Mouse (Mus musculus): ENCODE measurements around the gene Cct5.
"Not testable (repeated sequence)": the region's sequence is repeated elsewhere in the genome, so short reads cannot be mapped to it uniquely, and the experiment has no call there.

Cct5 gene

GRCm38 (mm10) chr15:31602426-31602825 is 822 bp upstream of the Cct5 start:
- peak; percentile 62 for ATAC-seq (ENCODE audit: insufficient number of reproducible peaks, low FRiP score, low TSS enrichment)

- no peak; the same call in 1 of the 2 replicates for ATAC-seq (ENCODE audit: insufficient number of reproducible peaks, low FRiP score, low TSS enrichment)
Measured at GRCm38 (mm10) chr15:31601279-31601645, 342 bp downstream of the Cct5 start.

DNA sequence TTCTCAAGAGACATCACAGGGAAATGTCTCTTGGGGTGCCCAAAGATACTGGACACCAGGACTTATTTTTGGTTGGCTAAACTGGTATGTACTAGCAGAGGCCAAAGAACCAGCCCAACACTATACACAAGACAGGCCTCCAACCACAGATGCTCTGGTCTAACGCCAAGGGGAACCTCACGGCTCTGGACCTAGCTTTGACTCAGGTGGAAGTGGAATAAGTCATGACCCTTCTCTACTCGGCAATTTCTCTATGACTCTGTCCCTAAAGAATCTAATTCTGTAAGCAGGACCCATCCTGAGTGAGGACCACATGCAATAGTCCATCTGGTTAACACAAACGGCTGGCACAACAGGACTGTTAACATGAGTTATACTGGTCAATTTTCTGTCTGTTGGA is 1.8 kb downstream of the Cct5 start:
- no peak for ATAC-seq (ENCODE audit: insufficient number of reproducible peaks, low FRiP score, low TSS enrichment)

DNA sequence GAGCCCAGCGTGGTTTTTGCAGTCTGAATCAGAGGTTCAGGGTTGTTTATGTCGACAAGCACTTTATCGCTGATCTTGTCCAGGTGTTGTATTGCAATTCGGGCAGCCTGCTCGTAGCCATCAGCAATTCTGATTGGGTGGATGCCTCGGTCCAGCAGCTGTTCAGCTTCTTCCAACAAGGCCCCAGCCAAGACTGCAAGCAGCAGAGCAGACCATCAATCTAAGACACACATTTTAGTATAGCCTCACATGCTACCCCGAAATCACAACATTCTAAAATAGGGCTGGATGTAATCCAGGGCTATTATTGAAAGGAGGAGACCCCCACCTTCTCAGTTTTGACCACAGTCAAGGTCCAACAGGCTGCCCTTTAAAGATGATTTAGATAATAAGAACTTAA is 6.0 kb downstream of the Cct5 start:
- no peak for ATAC-seq (ENCODE audit: insufficient number of reproducible peaks, low FRiP score, low TSS enrichment)

DNA sequence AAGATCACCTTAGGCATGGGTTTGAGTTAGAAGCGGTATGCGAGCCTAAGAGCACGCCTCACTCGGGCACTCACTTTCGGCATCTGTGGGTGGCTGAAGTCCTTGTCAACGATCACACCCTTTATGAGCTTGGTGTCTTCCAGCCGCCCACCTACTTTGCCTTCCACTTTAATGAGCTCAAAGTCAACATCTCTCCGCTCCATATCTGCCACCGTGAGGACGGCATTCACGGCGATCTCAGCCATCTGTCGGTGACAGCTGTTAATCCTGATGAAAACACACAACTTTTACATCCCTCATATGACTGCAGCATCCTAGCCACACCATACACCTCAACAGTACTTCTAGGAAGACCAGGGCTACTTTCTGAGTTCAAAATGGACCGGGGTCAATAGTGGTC is 7.3 kb downstream of the Cct5 start:
- ATAC-seq (ENCODE audit: insufficient number of reproducible peaks, low FRiP score, low TSS enrichment): no peak

GRCm38 (mm10) chr15:31592531-31592930 is 9.1 kb downstream of the Cct5 start:
- no peak for ATAC-seq (ENCODE audit: insufficient number of reproducible peaks, low FRiP score, low TSS enrichment)

GRCm38 (mm10) chr15:31590176-31590575 is 11.4 kb downstream of the Cct5 start:
- ATAC-seq (ENCODE audit: insufficient number of reproducible peaks, low FRiP score, low TSS enrichment): no peak

GRCm38 (mm10) chr15:31588989-31589640 is 12.5 kb downstream of the Cct5 start:
- ATAC-seq (ENCODE audit: insufficient number of reproducible peaks, low FRiP score, low TSS enrichment): no peak

- ATAC-seq (ENCODE audit: insufficient number of reproducible peaks, low FRiP score, low TSS enrichment): no peak
Measured at GRCm38 (mm10) chr15:31587789-31588188, 13.8 kb downstream of the Cct5 start.

- peak; percentile 71 for ATAC-seq (ENCODE audit: insufficient number of reproducible peaks, low FRiP score, low TSS enrichment)
Measured at GRCm38 (mm10) chr15:31586519-31586918, 15.1 kb downstream of the Cct5 start.

- ATAC-seq (ENCODE audit: insufficient number of reproducible peaks, low FRiP score, low TSS enrichment): no peak
Measured at GRCm38 (mm10) chr15:31586088-31586487, 15.5 kb downstream of the Cct5 start.

DNA sequence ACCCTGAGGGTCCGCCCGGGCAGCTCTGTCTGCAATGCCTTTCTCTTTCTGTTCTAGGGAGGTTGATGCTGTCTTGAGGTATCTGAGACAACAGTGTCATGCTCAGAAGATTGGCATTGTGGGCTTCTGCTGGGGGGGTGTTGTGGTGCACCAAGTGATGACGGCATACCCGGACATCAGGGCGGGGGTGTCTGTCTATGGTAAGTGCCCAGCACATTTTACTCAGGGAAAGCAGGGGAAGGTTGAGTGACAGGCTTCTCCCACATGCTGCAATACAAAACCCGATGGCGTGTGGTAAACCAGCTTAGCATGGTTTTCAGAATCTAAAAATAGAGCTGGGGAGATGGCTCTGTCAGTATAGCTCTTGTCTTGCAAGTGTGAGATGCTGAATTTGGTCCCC is 16.4 kb downstream of the Cct5 start:
- ATAC-seq (ENCODE audit: insufficient number of reproducible peaks, low FRiP score, low TSS enrichment): no peak

GRCm38 (mm10) chr15:31583304-31584085 is 18.1 kb downstream of the Cct5 start:
- no peak for ATAC-seq (ENCODE audit: insufficient number of reproducible peaks, low FRiP score, low TSS enrichment)

DNA sequence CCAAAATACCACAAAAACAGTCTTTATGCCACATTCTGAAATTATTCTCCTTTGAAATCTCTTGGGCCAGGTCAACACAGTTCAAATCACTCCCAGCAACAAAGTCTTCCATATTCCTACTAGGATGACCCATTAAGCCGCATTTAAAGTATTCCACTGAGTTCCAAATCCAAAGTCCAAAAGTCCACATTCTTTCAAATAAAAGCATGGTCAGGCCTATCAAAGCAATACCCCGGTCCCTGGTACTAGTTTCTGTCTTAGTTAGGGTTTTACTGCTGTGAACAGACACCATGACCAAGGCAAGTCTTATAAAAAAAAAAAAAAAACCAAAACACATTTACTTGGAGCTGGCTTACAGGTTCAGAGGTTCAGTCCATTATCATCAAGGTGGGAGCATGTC is 20.5 kb downstream of the Cct5 start:
- ATAC-seq (ENCODE audit: insufficient number of reproducible peaks, low FRiP score, low TSS enrichment): not testable (repeated sequence)

DNA sequence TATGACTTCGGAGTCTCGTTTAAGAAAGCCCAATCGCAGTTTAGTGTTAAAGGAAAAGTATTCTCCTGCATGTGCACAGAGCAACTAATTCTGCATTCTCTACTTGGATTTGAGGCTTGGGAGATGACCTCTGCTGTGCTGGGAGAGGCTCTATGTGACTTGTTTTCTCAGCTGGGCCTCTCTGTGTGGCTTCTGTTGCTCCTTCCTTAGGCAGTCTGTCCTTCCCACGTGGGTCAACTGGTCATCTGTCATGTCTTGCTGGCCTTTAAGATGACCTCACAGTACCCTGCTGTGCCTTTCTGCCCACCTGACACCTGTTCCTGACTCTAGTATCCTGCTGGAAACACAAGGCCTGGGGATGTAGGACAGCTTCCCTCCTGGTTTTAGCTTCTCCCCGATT is 25.5 kb downstream of the Cct5 start:
- ATAC-seq (ENCODE audit: insufficient number of reproducible peaks, low FRiP score, low TSS enrichment): no peak

GRCm38 (mm10) chr15:31573692-31574091 is 27.9 kb downstream of the Cct5 start:
- ATAC-seq (ENCODE audit: insufficient number of reproducible peaks, low FRiP score, low TSS enrichment): no peak

DNA sequence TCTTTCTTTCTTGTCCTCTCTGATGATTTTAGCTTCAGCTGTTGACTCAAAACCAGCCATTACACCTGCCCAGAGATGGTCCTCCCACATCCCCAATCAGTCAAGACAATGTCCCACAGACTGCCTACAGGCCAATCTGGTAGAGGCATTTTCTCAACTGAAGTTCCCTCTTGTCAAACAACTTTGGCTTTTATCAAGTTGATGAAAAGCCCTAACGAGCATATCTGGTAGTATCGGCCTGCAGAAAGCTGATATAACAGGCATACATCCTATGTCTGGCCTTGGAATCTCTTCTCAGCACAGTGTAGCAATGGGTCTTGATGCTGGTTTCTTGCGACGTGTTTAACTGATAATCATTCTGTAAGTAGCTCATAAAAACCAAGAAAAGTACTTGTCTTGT is 28.3 kb downstream of the Cct5 start:
- ATAC-seq (ENCODE audit: insufficient number of reproducible peaks, low FRiP score, low TSS enrichment): no peak

- no peak for ATAC-seq (ENCODE audit: insufficient number of reproducible peaks, low FRiP score, low TSS enrichment)
Measured at GRCm38 (mm10) chr15:31571906-31572722, 29.5 kb downstream of the Cct5 start.

DNA sequence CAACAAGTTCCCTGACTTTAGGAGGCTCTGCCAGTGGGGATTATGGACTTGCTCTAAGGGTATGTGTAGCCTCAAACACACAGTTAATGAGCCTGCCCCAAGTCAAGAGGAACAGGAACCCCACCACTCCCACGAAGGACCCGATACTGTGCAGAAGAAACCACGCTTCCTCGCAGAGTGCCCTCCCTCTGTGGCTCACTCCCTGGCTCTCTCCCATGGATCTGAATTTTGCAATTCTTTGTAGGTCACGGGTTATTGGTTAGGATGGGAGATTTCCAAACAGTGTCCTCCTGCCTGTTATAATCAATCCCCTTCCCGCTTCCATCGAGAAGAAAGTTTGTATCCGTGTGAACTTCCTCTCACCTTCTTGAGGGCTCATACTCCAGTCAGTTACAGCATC is 30.6 kb downstream of the Cct5 start:
- no peak for ATAC-seq (ENCODE audit: insufficient number of reproducible peaks, low FRiP score, low TSS enrichment)

DNA sequence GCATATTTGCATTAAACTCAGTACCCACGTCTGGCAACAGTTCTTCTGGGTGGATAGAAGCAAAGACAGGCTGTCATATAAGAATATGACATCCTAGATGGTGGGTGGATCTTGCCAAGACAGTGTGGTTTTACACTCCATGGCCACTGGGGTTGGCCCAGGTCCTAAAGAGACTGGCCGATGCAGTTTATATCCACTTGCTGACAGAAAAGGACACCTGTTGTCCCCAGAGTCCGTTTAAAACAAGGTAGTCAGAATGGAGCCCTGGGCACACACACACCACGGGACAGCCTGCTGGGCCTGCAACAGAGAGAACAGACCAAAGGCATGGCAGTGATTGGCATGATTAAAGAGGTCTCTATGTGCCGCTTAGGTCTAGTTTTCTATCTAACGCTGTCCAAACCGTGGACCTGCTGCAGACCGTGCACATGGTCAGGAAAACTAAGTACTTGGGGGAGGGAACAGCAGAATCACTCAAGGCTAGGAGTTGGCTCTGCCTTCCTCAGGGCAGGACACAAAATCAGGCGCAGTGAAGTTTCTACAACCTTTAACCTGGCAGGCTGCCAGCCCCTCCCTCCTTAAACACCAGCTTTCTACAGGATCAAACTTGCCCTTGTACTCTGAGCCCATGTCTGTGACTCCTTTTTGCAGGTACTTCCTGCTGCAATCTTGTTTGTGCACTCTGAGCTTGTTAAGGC is 32.1 kb downstream of the Cct5 start:
- ATAC-seq (ENCODE audit: insufficient number of reproducible peaks, low FRiP score, low TSS enrichment): no peak

- ATAC-seq (ENCODE audit: insufficient number of reproducible peaks, low FRiP score, low TSS enrichment): no peak
Measured at GRCm38 (mm10) chr15:31568581-31568996, 33.0 kb downstream of the Cct5 start.
